Mouse (Mus musculus) megakaryocyte-erythroid progenitor cell, adult 5 weeks (primary cell): ENCODE measurements around the gene S1pr4. TPM values are rescaled to one million over a fixed set of nuclear protein-coding genes. Genes with fewer than 3 reads are reported as not detected.

Experiments
- polyA plus RNA-seq: library from polyadenylated mRNA; stranded (reverse); fragments of >175 nt; gene quantifications from 2 replicates; pipeline ENCODE4 v1.2.3, GENCODE M21; 2012

Gene S1pr4
- 29.4 and 31.3 TPM in 2 replicates for polyA plus RNA-seq

GRCm38 (mm10) chr10:81500032-81500431, at the start of gene S1pr4:
TSS of gene S1pr4 (minus strand) at chr10:81500132.

GRCm38 (mm10) chr10:81545161-81545747, 45.3 kb upstream of the S1pr4 start, which contains the start of gene Gna11:
TSS of gene Gna11 (minus strand) at chr10:81545190.

GRCm38 (mm10) chr10:81524051-81524605, 24.2 kb upstream of the S1pr4 start, which contains the start of gene Gna15:
TSS of gene Gna15 (minus strand) at chr10:81524225.

GRCm38 (mm10) chr10:81496264-81496901, 3.5 kb downstream of the S1pr4 start, which contains the start of gene Ncln:
TSS of gene Ncln (minus strand) at chr10:81496392.

GRCm38 (mm10) chr10:81482533-81482889, 17.4 kb downstream of the S1pr4 start, which contains the start of gene Celf5:
TSS of gene Celf5 (minus strand) at chr10:81482709.

GRCm38 (mm10) chr10:81455181-81455895, 44.6 kb downstream of the S1pr4 start, which contains the start of gene Nfic:
TSS of gene Nfic (minus strand) at chr10:81455635.

Other genes with a start within 250 kb of the S1pr4 start
- gene Matk, start 247.2 kb downstream of the S1pr4 start, polyA plus RNA-seq = 66.6 and 73.6 TPM in 2 replicates
- 478 and 479 TPM in 2 replicates for gene Mrpl54, start 233.2 kb downstream of the S1pr4 start, polyA plus RNA-seq
- gene Apba3, start 233.2 kb downstream of the S1pr4 start, polyA plus RNA-seq = 99.2 and 99.9 TPM in 2 replicates
- gene Tjp3, start 208.6 kb downstream of the S1pr4 start, polyA plus RNA-seq = 15.6 and 16.5 TPM in 2 replicates
- gene Pip5k1c, start 207.2 kb downstream of the S1pr4 start, polyA plus RNA-seq = 317 and 331 TPM in 2 replicates
- 96.8 and 123 TPM in 2 replicates for gene Cactin, start 179.0 kb downstream of the S1pr4 start, polyA plus RNA-seq
- gene Tbxa2r, start 171.4 kb downstream of the S1pr4 start, polyA plus RNA-seq = 3.6 and 5.2 TPM in 2 replicates
- 0.32 and 0.93 TPM in 2 replicates for gene Gipc3, start 156.9 kb downstream of the S1pr4 start, polyA plus RNA-seq
- gene Hmg20b, start 149.7 kb downstream of the S1pr4 start, polyA plus RNA-seq = 274 and 308 TPM in 2 replicates
- 60.6 and 65.0 TPM in 2 replicates for gene Mfsd12, start 142.6 kb downstream of the S1pr4 start, polyA plus RNA-seq
- gene 4930404N11Rik, start 134.3 kb downstream of the S1pr4 start, polyA plus RNA-seq = 2.8 and 5.0 TPM in 2 replicates
- 55.8 and 61.0 TPM in 2 replicates for gene Fzr1, start 121.6 kb downstream of the S1pr4 start, polyA plus RNA-seq
- 169 and 171 TPM in 2 replicates for gene Dohh, start 115.7 kb downstream of the S1pr4 start, polyA plus RNA-seq
- gene Gm48551, start 115.7 kb downstream of the S1pr4 start, polyA plus RNA-seq = 0.64 and 1.3 TPM in 2 replicates
- 6.5 and 12.0 TPM in 2 replicates for gene Gm48552, start 111.1 kb downstream of the S1pr4 start, polyA plus RNA-seq
- gene Smim24, start 107.1 kb downstream of the S1pr4 start, polyA plus RNA-seq = 9.7 and 10.1 TPM in 2 replicates
- 223 and 238 TPM in 2 replicates for gene Nfic, start 44.5 kb downstream of the S1pr4 start, polyA plus RNA-seq
- 0.11 and 0.35 TPM in 2 replicates for gene Celf5, start 17.4 kb downstream of the S1pr4 start, polyA plus RNA-seq
- gene Ncln, start 3.7 kb downstream of the S1pr4 start, polyA plus RNA-seq = 293 and 377 TPM in 2 replicates
- gene Gna15, start 24.1 kb upstream of the S1pr4 start, polyA plus RNA-seq = 62.5 and 63.6 TPM in 2 replicates
- 12.9 and 13.1 TPM in 2 replicates for gene Gna11, start 45.1 kb upstream of the S1pr4 start, polyA plus RNA-seq
- 1,582 and 1,630 TPM in 2 replicates for gene Aes, start 59.4 kb upstream of the S1pr4 start, polyA plus RNA-seq
- 19.6 and 35.0 TPM in 2 replicates for gene Tle2, start 74.4 kb upstream of the S1pr4 start, polyA plus RNA-seq
- 28.2 and 41.6 TPM in 2 replicates for gene Tle6, start 100.9 kb upstream of the S1pr4 start, polyA plus RNA-seq
- 0.09 and 0.15 TPM in 2 replicates for gene BC025920, start 106.1 kb upstream of the S1pr4 start, polyA plus RNA-seq
- gene Sirt6, start 127.7 kb upstream of the S1pr4 start, polyA plus RNA-seq = 75.3 and 78.0 TPM in 2 replicates
- 5.9 and 7.5 TPM in 2 replicates for gene Ankrd24, start 128.4 kb upstream of the S1pr4 start, polyA plus RNA-seq
- 0.09 and 0.13 TPM in 2 replicates for gene Gm10778, start 148.9 kb upstream of the S1pr4 start, polyA plus RNA-seq
- gene Zfp433, start 204.7 kb upstream of the S1pr4 start, polyA plus RNA-seq = 0.27 TPM in 1 of 2 replicates, not detected in the other